Mouse (Mus musculus): ENCODE data around the gene Dgkq. TPM values are rescaled to one million over a fixed set of nuclear protein-coding genes. Genes with fewer than 3 reads are reported as not detected.

Gene Dgkq
- polyA plus RNA-seq, 3 experiments from 2014 or later: 2.1 to 7.7 (median 4.7) TPM

DNA sequence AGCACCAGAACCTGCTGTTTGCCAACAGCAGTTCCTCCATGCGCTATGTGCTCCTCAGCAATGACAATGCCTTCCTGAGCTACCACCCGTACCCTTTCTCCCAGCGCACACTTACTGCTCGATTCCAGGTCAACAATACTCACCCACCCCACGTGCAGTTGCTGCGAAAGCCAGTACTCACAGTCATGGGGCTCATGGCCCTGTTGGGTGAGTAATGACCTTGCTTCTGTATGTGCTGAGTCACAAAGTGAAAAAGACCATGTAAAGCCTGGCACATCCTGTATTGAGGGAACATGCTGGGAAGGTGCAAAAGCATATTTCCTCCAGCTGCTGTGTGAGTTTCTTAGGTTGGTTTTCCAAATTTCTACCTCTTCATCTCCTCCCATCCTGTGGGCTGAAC, 11.4 kb upstream of the Dgkq start:
- ATAC-seq: no peak

DNA sequence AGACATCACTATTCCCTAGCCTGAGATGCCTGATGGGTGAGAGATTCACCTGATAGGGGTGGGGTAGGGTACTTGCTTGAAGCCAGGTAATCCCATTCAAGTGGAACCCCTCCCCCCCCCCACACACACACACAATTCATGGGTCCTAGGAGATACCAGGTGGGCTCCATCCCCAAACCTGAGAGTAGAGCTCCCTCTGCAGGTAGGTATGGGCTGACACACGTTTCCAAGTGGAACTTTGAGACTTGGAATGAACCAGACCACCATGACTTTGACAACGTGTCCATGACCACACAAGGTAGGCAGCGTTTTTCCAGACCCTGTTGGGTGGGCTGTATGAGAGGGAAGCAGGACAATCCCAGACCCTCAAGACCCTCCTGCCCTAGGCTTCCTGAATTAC, 10.4 kb upstream of the Dgkq start:
- no peak for ATAC-seq

DNA sequence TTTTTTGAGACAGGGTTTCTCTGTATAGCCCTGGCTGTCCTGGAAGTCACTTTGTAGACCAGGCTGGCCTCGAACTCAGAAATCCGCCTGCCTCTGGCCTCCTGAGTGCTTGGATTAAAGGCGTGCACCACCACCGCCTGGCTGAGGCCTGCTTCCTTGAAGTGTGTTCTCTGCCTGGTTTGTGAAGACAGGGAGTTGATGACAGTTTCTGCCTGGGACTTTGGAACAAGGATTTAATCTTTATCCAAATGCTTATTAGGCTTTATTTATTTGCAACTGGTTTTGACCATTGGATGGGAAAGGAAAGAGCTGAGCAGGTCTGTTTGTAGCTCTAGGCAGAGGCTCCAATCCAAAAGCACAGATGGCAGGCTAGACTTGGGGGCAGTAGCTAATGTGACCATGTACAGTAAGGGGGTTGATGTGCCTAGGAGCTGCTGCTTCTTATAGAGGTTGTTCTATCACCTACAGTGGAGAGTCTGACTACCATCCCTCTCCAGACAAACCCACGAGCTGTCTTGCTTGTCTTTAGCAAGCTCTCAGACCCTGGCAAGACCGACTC, 8.9 kb upstream of the Dgkq start:
- ATAC-seq: no peak

DNA sequence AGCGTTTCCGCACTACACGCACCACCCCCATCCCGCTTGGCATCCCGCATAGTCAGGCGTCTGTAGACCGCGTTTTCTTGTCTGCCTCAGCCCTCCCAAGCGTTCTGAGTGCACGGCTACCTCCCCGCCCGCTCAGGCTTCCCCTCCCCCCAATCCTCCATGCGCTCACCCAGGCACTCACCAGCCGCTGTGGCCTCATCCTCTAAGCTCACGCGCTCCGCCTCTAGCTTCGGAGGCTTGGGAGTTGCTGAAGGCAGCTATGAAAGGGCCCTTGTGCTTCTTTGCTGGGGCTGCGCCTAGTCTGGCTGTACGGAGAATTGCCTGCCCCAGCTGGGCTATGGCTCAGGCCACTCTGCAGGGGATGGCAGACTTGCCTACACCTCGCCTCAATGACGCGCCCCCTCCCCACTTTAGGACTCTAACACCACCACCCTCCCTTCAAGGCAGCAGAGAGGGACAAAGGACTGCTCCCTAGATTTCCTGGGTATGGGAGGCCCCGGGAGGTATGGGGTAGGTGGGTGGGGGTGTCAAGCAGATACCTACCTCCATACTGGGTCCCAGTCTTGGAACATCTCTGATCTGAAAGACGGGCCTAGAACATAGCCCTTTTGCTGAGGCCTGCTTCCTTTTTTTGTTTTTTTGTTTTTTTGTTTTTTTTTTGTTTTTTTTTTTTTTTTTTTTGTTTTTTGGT, 8.3 kb upstream of the Dgkq start:
- ATAC-seq: no peak

DNA sequence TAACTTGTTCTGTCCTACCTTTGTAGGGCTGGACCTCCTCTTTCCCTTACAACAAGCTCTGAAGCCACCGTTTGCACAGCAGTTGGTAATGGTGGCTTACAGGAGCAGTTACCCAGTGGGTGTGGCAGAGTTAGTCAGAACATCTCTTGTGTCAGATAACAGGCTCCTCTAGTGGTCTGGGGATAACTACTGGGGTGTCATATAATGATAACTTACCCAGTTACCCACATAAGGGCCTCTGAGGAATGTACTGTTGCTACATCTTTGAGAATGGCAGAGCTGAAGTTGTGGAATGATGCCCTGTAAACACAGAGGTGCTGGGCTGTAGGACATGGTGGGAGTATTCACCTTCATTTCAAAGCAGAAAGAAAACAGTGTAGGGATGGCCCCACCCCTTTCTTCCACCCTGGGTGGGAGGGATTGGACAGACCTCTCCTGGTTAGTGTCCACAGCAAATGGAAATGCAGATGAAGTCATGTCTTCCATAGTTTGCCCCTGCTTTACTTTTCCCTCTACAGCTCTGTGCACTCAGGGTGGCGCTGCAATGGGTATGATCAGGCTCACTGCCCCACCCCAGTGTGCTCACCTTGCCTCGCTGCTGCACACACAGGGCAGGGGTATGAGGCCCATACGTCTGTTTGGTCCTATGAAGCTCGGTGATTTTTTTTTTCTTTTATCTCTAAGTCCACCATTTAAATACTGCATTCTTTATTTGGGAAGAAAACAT, 7.5 kb upstream of the Dgkq start:
- ATAC-seq: no peak

DNA sequence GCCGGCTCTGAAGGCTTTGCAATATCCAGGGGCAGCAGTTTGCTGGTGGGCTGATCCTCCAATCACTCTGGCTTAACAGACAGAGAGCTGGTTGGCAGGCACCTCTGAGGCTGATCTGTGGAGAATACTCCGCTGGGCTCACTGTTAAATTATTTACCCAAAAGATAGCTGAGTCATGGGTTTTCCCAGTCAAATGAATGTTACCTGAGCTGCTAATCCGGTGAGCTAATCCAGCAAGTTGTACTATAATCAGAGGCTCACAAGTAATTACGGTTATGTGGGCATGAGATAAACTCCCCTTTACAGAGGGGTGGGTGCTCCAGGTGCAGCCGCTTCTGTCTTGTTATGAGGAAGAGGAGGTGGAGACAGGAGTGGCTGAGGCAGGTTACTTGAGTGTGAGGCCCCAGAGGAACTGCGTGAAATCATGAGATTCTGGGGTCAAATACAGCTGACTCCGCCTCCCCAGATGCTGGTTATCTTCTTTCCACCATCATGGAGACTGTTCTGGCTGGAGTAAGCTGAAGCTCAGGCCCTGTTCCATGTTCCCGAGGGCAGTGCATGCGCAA, 5.9 kb upstream of the Dgkq start, which contains the start of gene Slc26a1:
Slc26a1 (minus strand) TSS at position 319 of the 566 bp plus-strand sequence.
- ATAC-seq: no peak

DNA sequence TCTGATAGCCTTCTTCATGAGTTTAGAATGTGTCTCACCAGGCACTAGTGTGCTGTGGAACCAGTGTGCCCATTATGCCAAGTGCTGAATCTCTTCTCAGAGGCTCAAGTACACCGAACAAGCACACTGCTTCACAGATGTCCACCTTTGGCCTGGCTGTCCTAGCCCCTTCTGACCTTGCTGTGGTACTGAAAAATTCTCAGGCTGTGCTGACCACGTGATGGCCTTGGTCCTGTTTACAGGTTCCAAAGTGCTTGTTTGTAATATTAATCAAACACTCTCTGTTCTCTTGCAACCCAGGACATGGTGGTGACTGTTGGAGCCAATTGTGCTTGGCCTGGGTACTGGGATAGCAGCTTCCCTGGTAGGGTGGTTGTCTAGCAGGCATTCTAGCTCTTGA, 5.2 kb upstream of the Dgkq start:
- no peak for ATAC-seq

DNA sequence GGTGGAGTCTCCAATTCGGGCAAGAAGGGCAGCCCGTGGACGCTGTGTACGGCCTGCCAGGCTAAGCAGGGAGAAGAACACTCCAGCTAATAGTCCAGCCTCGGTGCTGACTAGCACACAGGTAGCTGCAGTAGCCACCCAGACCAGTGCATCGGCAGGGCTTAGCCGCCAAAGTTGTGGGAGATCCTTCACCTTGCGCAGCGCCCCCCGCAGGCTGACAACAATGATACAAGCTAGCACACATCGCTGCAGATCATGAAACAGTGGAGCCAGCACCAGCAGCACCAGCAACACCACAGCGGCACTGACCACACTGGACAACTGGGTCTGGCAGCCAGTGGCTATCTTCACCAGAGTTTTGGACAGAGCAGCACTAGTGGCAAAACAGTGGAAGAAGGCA, 2.3 kb upstream of the Dgkq start:
- ATAC-seq: no peak

DNA sequence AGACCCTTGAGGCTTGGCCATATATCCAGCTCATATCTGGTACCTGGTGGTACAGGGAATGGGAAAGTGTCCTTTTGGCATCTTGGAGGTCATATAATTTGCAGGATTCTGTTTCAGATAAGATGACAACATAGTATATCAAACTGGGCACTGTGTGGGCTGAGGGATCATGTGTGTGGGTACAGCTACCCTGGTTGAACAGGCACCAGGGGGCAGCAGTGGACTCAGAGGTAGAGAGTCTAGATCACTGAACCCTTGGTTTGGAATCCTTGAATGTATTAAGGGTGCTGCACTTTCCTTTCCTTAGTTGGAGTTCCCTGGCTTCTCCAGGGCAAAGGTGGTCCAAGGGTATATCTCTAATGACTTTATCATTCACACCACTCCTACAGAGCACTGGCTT, 1.3 kb upstream of the Dgkq start:
- ATAC-seq: no peak

DNA sequence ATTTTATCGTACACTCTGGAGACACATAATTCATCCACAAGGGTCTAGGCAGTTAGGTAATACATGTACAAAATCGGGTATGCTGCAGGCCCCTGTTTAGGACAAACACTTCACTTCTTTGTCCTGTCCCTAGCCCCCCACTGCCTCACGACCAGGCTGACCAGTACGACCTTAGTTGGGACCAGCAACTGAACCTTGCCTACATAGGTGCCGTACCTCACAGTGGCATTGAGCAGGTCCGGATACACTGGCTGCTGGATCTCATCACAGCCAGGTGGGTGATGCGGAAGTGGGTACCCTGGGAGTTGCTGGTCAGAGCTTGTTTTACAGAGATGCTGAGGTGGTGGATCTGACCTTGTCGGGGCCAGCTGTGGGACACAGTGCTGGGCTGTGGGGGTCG, 514 bp upstream of the Dgkq start:
- no peak for ATAC-seq

DNA sequence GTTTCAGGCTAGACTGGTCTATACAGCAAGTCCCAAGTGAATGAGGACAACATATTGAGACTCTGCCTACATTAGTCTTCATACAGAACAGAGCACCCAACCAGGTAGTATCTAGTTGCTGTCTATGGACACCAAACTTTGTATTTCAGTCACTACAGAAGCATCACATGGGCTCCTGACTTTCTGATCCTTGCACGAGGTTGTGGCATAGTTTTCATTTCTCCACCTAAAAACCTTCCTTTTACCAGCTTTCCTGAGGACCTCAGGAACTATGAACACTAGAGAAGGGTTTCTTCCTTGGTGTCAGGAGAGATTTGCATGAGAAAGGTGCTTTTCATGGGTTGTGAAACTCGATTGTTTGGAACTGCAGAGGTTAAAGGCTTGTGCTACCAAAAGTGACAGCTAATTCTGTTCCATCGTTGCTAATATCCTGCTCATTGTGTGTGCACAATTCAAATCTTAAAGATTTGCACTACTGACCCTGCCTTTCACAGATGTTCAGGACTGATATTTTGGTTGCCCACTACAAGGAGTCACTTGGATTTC, 1.0 kb downstream of the Dgkq start:
- ATAC-seq: peak; percentile 5

DNA sequence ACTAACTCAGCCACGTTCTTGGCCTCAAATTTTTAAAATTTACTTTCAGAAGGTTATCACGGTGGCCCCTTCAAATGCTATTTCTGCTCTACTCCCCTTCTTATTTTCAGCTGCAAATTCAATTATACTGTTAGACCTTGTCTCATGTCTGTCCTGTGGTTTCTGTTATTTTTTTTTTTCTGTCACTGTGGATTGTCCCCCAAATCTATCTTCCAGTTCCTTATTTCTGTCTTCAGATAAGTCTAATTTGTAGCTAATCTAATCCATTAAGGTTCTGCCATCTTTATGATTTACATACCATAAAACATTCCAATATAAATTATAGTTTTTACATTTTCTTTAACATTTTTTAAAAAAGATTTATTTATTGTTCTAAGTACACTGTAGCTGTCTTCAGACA, 2.1 kb downstream of the Dgkq start:
- ATAC-seq: no peak

DNA sequence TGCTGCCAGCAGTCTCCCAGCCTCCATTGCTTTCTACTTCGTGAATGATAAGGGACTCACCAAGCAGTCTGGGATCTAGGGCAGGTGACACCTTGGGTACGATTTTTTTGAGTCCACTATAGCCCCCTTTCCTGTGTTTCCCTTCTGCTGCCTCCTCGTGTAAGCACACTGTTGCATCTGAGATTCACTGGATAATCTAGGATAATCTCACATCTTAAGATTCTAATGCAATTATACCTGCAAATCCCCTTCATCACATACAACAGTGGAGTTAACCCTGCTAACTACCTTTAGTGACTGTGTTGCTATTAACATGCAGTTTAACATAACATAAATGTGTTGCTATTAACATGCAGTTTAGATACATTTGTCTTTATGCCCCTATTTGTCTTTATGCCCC, 4.4 kb downstream of the Dgkq start:
- ATAC-seq: no peak

DNA sequence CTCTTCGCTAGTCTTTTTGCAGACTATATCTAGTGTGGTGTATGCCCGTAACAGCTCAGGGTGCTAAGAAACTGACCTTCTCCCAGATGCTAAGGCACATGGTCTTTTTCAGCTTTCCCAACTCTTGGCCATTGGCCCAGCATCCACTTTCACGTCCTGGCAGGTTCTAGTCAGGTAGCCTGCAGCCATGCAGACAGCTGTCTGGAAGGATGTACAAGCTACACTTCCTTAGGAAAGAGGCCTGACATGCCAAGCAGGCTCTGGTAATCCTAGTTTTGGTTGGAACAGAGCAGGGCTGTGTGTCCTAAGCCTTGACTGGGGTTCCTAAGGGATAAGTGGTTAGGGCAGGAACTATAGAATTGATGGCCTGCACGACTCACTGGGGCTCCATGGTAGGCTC, 6.7 kb downstream of the Dgkq start:
- ATAC-seq: no peak

DNA sequence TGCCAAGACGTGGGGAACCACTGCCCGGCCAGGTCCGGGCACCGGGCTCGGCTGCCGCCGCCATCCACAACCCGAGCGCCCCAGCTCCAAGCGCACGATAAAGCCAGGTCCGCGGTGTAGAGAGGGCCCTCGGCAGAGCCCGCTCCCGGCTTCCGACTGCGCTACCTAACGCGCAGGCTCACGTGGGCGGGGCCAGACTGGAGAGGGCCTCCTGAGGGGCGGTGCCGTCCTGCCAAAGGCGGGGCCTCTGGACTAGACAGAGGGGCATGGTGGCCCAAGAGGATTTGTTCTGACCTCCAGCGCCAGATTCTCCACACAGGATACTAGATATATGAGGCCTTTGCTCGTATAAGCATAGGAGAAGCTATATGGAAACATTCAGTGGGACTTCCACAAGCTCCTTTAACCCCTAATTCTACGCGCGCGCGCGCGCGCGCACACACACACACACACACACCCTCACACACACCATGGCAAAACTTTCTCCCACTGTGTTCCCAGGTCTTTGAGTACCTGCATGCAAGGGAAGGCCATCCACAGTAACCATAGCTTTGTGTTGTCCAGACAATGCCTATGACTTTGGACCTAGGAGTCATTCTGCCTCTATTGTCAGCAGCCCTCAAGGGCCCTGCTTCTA, 8.7 kb downstream of the Dgkq start:
- ATAC-seq: peak; percentile 96

DNA sequence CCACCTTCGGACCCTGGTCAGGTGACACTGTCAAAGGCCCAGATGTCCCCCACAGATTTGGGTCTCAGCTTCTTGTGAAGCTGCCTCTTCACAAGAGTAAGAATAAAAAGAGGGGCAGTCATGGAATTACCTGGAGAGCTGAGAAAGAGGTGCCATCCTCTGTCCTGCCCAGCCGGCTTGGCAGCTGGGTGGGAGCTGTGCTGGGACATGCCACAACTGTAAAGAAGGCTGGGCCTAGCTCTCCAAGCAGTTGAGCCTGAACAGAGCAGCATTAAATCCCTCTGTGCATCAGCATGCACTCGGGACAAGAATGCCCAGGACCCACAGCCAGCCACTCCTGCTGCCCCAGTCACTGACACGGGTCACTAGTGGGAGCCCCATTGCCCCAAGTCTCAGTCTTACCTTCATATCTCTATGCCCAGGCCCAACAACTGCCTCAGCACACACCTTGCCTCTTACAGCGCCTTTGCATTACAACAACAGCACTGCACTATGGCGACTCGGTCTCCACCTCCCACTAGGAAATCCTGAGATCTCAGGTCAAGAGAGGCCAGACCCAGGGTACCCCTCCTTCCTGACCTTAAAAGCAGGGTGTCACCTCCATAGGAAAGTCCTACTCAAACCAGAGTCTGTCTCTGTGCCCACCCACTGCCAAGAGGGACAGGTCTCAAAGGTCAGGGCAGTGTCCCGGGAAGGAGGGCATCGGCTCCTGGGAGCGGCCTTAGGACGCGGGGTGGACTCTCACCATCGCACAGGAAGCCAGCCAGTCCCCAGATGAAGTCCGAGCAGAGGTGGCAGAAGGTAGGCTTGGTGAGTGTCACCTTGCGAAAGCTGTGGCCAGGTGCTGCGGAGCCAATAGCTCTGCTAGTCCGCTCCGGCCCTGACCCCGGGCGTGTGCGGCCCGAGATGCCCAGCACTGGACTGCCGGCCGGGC, 9.5 kb downstream of the Dgkq start, which contains the start of gene Idua:
Idua (plus strand) TSS at position 634 of the 934 bp plus-strand sequence.
- ATAC-seq: peak; percentile 28

DNA sequence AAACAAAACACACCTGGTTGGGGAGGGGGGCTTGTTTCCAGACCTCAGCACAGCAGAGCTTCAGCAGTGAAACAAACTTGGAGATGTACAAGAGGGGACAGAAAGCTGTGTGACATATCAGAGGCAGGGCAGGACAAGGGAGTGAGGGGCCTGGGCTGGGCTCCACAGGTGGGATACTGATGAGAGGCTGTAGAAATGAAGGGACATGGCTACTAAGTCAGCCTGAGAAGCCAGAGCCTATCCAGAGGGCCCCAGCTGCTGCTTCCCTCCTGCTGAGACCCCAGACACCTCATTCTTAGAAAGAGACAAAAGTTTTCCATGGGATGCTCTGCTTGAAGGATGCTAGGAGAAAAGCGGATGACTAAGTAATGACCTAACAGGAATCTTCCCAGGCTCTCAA, 10.9 kb downstream of the Dgkq start:
- ATAC-seq: no peak

DNA sequence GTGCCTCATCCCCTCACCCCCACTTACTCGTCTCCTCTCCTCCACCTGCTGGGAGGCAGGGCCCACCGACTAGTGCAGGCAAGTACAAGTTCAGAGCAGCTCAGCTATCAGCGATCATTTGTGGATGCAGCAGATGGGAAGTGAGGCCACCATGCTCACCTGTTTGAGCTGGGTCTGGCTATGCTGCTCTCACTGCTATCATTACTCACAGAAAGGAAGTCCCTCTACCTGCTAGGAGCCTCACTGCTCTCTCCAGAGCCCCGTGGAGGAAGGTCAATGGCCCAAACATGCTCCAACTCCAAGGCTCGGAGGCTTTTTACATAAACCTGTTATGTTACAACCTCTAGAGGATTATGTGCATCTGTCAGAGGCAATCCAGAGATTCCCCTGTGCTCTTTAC, 12.1 kb downstream of the Dgkq start:
- no peak for ATAC-seq

DNA sequence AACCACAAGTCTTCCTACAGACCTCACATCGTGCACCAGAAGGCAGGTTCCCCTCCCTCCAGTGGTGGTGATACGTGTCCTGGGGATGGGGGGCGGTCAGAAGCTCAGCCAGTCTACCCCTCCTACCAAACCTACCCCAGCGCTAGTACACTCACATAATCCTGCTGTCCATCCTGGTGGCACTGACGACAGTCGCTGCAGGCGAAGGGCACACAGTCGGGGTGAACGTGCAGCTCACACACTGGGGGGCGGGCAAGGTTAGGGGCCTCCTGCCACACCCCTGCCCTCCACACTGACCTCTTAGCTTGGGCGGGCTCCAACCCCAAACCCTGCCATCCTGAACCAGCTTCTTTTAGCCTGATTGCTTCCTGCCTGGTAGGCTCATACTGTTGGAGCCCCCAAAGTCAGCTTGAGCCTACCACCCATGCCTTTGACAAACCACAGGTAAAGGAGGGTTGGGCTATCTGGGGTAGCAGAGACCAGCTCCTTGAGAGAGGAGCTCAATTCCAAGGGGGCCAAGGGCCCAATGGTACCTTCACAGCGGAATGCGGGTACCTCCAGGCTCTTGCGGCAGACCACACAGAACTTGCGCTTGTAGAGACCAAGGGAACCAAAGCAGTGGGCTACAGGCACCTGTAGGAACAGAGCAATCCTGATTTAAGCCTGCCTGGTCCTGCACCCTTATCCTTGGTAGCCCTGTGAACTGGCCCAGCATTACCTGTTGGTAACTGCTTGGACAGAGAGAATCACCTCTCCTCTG, 13.4 kb downstream of the Dgkq start:
- ATAC-seq: no peak

DNA sequence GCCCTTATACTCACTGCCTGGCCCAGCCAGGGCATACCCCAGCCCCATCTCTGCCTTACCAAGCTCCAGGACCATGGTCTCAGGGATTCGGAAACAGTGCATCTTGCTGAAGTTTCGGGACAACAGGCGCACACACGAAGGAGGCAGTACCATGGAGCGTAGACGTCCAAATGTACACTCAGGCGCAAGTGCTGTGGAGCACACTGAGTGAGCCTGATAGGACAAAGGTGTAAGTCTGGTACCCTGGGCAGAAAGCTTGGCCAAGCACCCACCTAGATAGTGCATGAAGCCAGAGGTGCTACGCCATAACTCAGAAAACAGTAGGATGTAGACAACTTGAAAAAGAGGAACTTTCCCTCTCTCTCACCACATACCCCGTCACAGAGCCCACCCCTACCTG, 14.1 kb downstream of the Dgkq start:
- ATAC-seq: no peak

DNA sequence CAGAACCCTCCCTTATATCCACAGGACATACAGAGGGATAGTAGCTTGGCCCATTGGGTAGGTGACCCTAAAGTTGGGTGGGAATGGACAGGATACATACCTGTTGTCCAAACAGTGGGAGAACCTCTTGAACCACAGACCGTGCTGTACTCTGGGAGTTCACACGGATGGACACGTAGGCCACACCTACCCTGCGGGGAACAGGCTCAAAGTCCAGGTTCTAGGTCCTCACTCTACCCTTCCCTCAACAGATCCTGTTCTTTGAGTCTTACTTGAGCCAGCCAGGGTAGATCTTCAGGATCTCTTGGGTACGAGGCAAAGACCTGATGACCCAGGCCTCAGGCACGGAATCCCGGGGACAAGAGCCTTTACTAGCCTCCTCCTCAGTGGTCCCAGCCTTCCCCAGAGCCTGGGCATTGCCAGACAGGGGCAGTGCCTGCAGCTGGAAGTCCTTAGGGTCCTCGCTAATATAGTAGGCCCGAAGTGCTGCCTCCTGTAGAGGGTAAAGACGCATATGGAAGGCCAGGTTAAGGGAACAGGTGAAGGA, 15.0 kb downstream of the Dgkq start:
- ATAC-seq: no peak

All from inflammation-experienced regulatory T-cells, adult 6 months (primary cell).